Mouse (Mus musculus): ENCODE measurements at regions not wholly inside any gene's neighbourhood (a gene's known extent, or its start where the extent isn't known, plus 50 kb on each side); places are given as distances from the start of the nearest gene placed in this dataset.

GRCm38 (mm10) chr4:131159712-131160111, 215.5 kb downstream of the Matn1 start:
- 0 out of 2 replicates have a peak overlapping the region, but pooled peaks have one; percentile 8 for H3K4me2 ChIP-seq (ENCODE audit: low read length)
- H3K36me3 ChIP-seq (ENCODE audit: control insufficient read depth, insufficient read depth, low read length) = no peaks in the 10 kb centered on the region
- H3K4me1 ChIP-seq (ENCODE audit: control insufficient read depth, insufficient read depth, low read length) = peaks cover 25% of the 10 kb centered on the region
- H3K4me3 ChIP-seq (ENCODE audit: low read depth, low read length) = no peak overlapping the region
- peak overlapping the region; percentile 43 for H3K9ac ChIP-seq (ENCODE audit: low read depth, low read length)
- no peak for ATAC-seq
- no peak overlapping the region for H3K27ac ChIP-seq (ENCODE audit: low read length)
- WGBS = 15% methylated on average over 5 of the region's 5 CpGs
- H3K9me3 ChIP-seq (replicated peaks; ENCODE audit: control insufficient read depth, low read length, poor library complexity, severe bottlenecking) = no peaks in the 10 kb centered on the region
- H3K27me3 ChIP-seq (ENCODE audit: control insufficient read depth, insufficient read depth, low read depth, low read length) = no peaks in the 10 kb centered on the region

DNA sequence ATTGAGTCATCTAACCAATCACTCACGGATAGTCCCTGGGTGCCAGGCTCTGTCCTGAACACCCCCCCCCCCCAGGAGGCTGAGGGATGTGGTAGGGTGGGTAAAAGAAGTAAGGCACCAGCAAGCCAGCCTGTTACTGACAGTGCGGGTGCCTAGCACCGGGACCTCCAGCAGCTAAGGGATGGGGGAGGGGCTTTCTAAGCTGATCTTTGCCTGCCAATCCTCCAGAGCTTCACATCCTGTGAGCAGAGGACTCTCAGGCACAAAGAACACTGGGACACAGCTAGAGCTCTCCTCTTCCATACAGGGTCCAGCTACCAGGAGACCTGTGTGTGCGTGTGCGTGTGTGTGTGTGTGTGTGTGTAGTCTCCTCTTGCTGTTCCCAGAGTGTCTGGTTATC, 215.9 kb downstream of the Matn1 start:
- Histone ChIP-seq H3K4me2 (ENCODE audit: low read length) (0 out of 2 replicates have a peak overlapping the region, but pooled peaks have one; percentile 8), H3K36me3 (ENCODE audit: control insufficient read depth, insufficient read depth, low read length) (no peaks in the 10 kb centered on the region), H3K27ac (ENCODE audit: low read length) (no peak overlapping the region), H3K4me3 (ENCODE audit: low read depth, low read length) (no peak overlapping the region), H3K4me1 (ENCODE audit: control insufficient read depth, insufficient read depth, low read length) (peaks cover 25% of the 10 kb centered on the region), H3K9me3 (replicated peaks; ENCODE audit: control insufficient read depth, low read length, poor library complexity, severe bottlenecking) (no peaks in the 10 kb centered on the region), H3K9ac (ENCODE audit: low read depth, low read length) (peak overlapping the region; percentile 43), H3K27me3 (ENCODE audit: control insufficient read depth, insufficient read depth, low read depth, low read length) (no peaks in the 10 kb centered on the region)
- peak; percentile 46 for ATAC-seq
- 21% methylated on average over 5 of the region's 5 CpGs for WGBS

DNA sequence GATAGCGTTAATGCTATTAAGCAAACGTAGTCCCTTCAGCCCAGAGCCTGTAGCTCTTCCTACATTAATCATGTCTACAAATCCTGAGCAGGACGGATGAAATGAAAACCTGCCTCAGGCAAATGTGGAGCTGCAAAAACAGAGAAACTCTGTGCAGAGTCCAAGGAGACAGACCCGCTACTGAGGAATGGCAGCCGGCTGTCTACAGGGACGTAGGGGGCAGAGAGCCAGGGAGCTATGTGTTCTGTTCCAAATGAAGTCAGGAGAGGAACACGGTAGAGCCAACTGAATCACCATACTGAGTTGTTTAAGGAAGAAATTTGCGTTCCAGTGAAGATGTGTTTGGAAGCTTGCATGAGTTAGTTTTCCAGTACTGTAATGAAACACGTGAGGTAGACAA, 217.3 kb downstream of the Matn1 start:
- whole genome bisulfite sequencing = 69% methylated on average over 9 of the region's 9 CpGs
- Histone ChIP-seq H3K27me3 (ENCODE audit: control insufficient read depth, insufficient read depth, low read depth, low read length) (no peaks in the 10 kb centered on the region), H3K36me3 (ENCODE audit: control insufficient read depth, insufficient read depth, low read length) (no peaks in the 10 kb centered on the region), H3K4me3 (ENCODE audit: low read depth, low read length) (no peak overlapping the region), H3K9ac (ENCODE audit: low read depth, low read length) (no peak overlapping the region), H3K9me3 (replicated peaks; ENCODE audit: control insufficient read depth, low read length, poor library complexity, severe bottlenecking) (no peaks in the 10 kb centered on the region), H3K4me1 (ENCODE audit: control insufficient read depth, insufficient read depth, low read length) (peaks cover 25% of the 10 kb centered on the region), H3K4me2 (ENCODE audit: low read length) (no peak overlapping the region), H3K27ac (ENCODE audit: low read length) (no peak overlapping the region)
- ATAC-seq = no peak

DNA sequence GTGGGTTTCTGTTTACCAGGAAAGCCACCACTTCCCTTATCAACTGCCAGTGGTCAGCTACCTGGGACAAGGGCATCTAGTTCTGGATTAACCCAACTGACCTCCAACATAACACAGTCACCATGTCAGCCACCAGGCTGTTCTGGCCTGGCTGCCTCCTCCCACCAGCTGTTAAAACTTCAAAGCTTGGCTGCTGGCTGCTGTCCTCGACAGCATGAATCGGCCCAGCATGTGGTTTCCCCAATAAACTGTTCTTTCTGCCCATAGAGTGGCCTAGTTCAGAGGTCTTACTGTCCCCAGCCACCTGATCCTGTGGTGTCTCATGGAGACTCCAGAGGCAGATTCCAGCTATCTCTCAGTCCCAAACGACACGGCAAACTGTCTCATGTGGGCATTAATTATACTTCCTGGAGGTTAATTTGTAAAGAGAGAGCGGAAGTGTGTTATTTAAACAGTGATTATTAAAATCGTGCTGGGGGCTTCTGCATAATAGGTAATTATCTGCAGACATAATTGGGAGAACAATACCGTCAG, 219.7 kb downstream of the Matn1 start:
- ATAC-seq = no peak
- Histone ChIP-seq H3K9me3 (replicated peaks; ENCODE audit: control insufficient read depth, low read length, poor library complexity, severe bottlenecking) (no peaks in the 10 kb centered on the region), H3K4me2 (ENCODE audit: low read length) (no peak overlapping the region), H3K9ac (ENCODE audit: low read depth, low read length) (no peak overlapping the region), H3K4me3 (ENCODE audit: low read depth, low read length) (no peak overlapping the region), H3K36me3 (ENCODE audit: control insufficient read depth, insufficient read depth, low read length) (no peaks in the 10 kb centered on the region), H3K27me3 (ENCODE audit: control insufficient read depth, insufficient read depth, low read depth, low read length) (no peaks in the 10 kb centered on the region), H3K4me1 (ENCODE audit: control insufficient read depth, insufficient read depth, low read length) (peaks cover 25% of the 10 kb centered on the region), H3K27ac (ENCODE audit: low read length) (no peak overlapping the region)
- WGBS = 8% methylated on average over 7 of the region's 7 CpGs

DNA sequence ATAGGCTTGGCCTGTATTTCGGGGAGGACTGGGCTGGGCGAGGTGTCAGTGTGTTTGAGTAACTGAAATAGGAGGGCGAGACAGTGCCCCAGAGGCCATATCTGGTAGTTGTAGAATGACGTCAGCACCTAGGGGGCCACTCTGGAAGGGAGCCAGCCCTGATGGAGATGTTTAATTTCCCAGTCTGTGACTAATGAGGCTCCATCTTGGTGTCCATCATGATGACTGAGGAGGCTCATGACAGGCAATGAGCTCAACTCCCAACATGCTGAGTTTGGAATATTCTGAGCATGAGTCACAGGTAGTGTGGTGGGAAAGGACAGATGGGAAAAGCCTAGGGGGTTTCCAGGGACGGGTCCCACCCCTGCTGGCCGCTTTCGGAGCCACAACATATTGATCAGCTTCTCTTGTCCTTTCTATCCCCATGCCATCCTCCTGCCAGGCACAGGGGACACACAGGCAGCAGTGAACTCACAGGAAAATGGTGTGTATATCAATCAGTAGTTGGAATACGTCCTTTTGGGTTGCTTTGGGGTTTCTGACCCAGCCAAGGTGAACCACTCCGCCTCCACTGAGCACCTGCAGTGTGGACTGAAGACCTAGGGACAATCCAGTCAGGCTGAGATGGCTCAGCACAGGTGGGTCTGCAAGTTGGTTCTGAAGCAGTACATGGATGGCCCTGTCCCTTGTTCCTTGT, 222.5 kb downstream of the Matn1 start:
- no peaks in the 10 kb centered on the region for H3K27me3 ChIP-seq (ENCODE audit: control insufficient read depth, insufficient read depth, low read depth, low read length)
- H3K36me3 ChIP-seq (ENCODE audit: control insufficient read depth, insufficient read depth, low read length) = no peaks in the 10 kb centered on the region
- no peak overlapping the region for H3K27ac ChIP-seq (ENCODE audit: low read length)
- H3K4me2 ChIP-seq (ENCODE audit: low read length) = no peak overlapping the region
- no peaks in the 10 kb centered on the region for H3K9me3 ChIP-seq (replicated peaks; ENCODE audit: control insufficient read depth, low read length, poor library complexity, severe bottlenecking)
- peaks cover 9% of the 10 kb centered on the region for H3K4me1 ChIP-seq (ENCODE audit: control insufficient read depth, insufficient read depth, low read length)
- whole genome bisulfite sequencing = 88% methylated on average over 9 of the region's 9 CpGs
- H3K9ac ChIP-seq (ENCODE audit: low read depth, low read length) = no peak overlapping the region
- no peak for ATAC-seq
- H3K4me3 ChIP-seq (ENCODE audit: low read depth, low read length) = no peak overlapping the region

DNA sequence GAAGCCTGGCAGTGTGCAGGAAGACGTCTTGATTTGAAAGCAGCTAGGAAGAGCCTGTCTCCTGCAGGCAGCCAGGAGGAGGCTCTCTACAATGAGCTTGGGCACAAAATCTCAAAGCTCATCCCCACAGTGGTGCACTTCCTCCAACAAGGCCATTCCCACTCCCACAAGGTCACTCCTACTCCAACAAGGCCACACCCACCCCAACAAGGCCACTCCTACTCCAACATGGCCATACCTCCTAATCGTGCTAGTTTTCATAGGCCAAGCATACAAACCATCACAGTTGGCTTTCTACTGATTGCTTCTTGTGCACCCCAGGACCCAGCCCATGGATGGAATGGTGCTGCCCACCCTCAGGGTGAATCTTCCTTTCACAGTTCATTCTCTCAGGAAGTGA, 223.7 kb downstream of the Matn1 start:
- Histone ChIP-seq H3K9ac (ENCODE audit: low read depth, low read length) (no peak overlapping the region), H3K4me3 (ENCODE audit: low read depth, low read length) (no peak overlapping the region), H3K27ac (ENCODE audit: low read length) (no peak overlapping the region), H3K9me3 (replicated peaks; ENCODE audit: control insufficient read depth, low read length, poor library complexity, severe bottlenecking) (no peaks in the 10 kb centered on the region), H3K4me1 (ENCODE audit: control insufficient read depth, insufficient read depth, low read length) (peaks cover 9% of the 10 kb centered on the region), H3K36me3 (ENCODE audit: control insufficient read depth, insufficient read depth, low read length) (no peaks in the 10 kb centered on the region), H3K4me2 (ENCODE audit: low read length) (no peak overlapping the region), H3K27me3 (ENCODE audit: control insufficient read depth, insufficient read depth, low read depth, low read length) (no peaks in the 10 kb centered on the region)
- 84% methylated on average over 2 of the region's 2 CpGs for WGBS
- no peak for ATAC-seq

GRCm38 (mm10) chr4:131173783-131174460, 229.7 kb downstream of the Matn1 start:
- Histone ChIP-seq H3K27me3 (ENCODE audit: control insufficient read depth, insufficient read depth, low read depth, low read length) (no peaks in the 10 kb centered on the region), H3K9me3 (replicated peaks; ENCODE audit: control insufficient read depth, low read length, poor library complexity, severe bottlenecking) (no peaks in the 10 kb centered on the region), H3K4me2 (ENCODE audit: low read length) (no peak overlapping the region), H3K9ac (ENCODE audit: low read depth, low read length) (no peak overlapping the region), H3K36me3 (ENCODE audit: control insufficient read depth, insufficient read depth, low read length) (no peaks in the 10 kb centered on the region), H3K4me1 (ENCODE audit: control insufficient read depth, insufficient read depth, low read length) (no peaks in the 10 kb centered on the region), H3K27ac (ENCODE audit: low read length) (no peak overlapping the region), H3K4me3 (ENCODE audit: low read depth, low read length) (no peak overlapping the region)
- ATAC-seq = no peak
- 77% methylated on average over 28 of the region's 28 CpGs for WGBS

GRCm38 (mm10) chr4:131176701-131177100, 232.5 kb downstream of the Matn1 start:
- Histone ChIP-seq H3K9ac (ENCODE audit: low read depth, low read length) (no peak overlapping the region), H3K4me1 (ENCODE audit: control insufficient read depth, insufficient read depth, low read length) (no peaks in the 10 kb centered on the region), H3K36me3 (ENCODE audit: control insufficient read depth, insufficient read depth, low read length) (no peaks in the 10 kb centered on the region), H3K4me2 (ENCODE audit: low read length) (no peak overlapping the region), H3K4me3 (ENCODE audit: low read depth, low read length) (no peak overlapping the region), H3K9me3 (replicated peaks; ENCODE audit: control insufficient read depth, low read length, poor library complexity, severe bottlenecking) (no peaks in the 10 kb centered on the region), H3K27ac (ENCODE audit: low read length) (no peak overlapping the region), H3K27me3 (ENCODE audit: control insufficient read depth, insufficient read depth, low read depth, low read length) (no peaks in the 10 kb centered on the region)
- no peak for ATAC-seq
- 56% methylated on average over 3 of the region's 3 CpGs for WGBS

DNA sequence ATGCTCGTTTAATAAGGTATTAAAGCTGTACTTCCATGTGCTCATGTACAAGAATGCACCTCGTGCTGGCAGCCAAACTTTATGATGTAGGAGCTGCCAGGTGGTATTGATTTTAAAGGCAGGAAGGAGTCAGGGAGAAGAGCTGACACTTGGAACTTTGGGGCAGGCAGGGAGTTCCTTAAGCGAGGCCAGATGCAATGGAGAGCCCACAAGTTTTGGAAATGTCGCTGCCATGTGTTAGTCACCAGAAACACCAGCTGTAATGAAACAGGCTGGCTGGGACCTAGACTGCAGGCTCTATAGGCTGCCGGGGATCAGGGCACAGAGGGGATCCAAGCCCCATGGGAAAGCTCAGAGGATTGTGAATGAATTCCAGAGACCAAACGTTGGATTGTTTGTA, 233.7 kb downstream of the Matn1 start:
- WGBS = 60% methylated on average over 6 of the region's 6 CpGs
- no peak for ATAC-seq
- Histone ChIP-seq H3K36me3 (ENCODE audit: control insufficient read depth, insufficient read depth, low read length) (no peaks in the 10 kb centered on the region), H3K4me2 (ENCODE audit: low read length) (no peak overlapping the region), H3K9me3 (replicated peaks; ENCODE audit: control insufficient read depth, low read length, poor library complexity, severe bottlenecking) (no peaks in the 10 kb centered on the region), H3K4me3 (ENCODE audit: low read depth, low read length) (no peak overlapping the region), H3K9ac (ENCODE audit: low read depth, low read length) (no peak overlapping the region), H3K27me3 (ENCODE audit: control insufficient read depth, insufficient read depth, low read depth, low read length) (no peaks in the 10 kb centered on the region), H3K27ac (ENCODE audit: low read length) (no peak overlapping the region), H3K4me1 (ENCODE audit: control insufficient read depth, insufficient read depth, low read length) (no peaks in the 10 kb centered on the region)
